Mouse (Mus musculus): ENCODE measurements around the gene Slc4a10.

DNA sequence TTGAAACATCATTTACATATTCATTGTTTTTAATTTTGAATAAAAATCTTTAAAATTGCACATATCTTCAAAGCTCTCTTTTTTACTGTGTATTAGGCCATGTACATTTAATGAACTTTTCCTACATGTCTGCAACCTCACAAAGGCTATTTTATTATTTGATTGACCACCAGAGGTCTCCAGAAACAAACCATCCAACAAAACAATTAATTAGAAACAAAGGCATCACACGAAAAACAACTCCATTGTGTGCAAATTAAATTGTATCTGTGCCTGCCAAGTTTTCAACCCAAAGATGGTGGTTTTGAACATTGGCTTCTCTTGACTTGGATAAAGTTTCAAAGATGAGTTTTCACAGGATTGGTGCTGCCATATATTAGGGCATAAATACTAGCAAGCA lies 300.5 kb downstream of the Slc4a10 start:
- TF ChIP-seq USF1 (IDR thresholded peaks at IDR 0.05; ENCODE audit: low read depth) (no peak), CTCF (IDR thresholded peaks at IDR 0.05; ENCODE audit: control insufficient read depth, insufficient read depth, insufficient read length) (no peak)
